Mouse (Mus musculus): ENCODE data around the gene Gprc6a.

The Gprc6a gene

GRCm38 (mm10) chr10:51631411-51632136 lies at the start of gene Gprc6a:
Gprc6a (minus strand) TSS chr10:51631461.
- DNase-seq (ENCODE audit: low read depth, low spot score): no peak

- DNase-seq (ENCODE audit: low read depth, low spot score): no peak
These were observed 47.0 kb upstream of the Gprc6a start for GRCm38 (mm10) chr10:51678251-51678639.

- DNase-seq (ENCODE audit: low read depth, low spot score): no peak
These were observed 46.4 kb upstream of the Gprc6a start, which contains the start of gene Rfx6 for GRCm38 (mm10) chr10:51677548-51678250. Rfx6 (plus strand) TSS chr10:51677756.

GRCm38 (mm10) chr10:51672082-51672779 lies 41.0 kb upstream of the Gprc6a start:
- DNase-seq (ENCODE audit: low read depth, low spot score): no peak

- DNase-seq (ENCODE audit: low read depth, low spot score): no peak
These were observed 40.3 kb upstream of the Gprc6a start for GRCm38 (mm10) chr10:51671583-51671982.

- no peak for DNase-seq (ENCODE audit: low read depth, low spot score)
These were observed 38.1 kb upstream of the Gprc6a start for GRCm38 (mm10) chr10:51669334-51669733.

- no peak for DNase-seq (ENCODE audit: low read depth, low spot score)
These were observed 26.1 kb upstream of the Gprc6a start for GRCm38 (mm10) chr10:51657324-51657723.

GRCm38 (mm10) chr10:51649506-51650221 lies 18.4 kb upstream of the Gprc6a start:
- DNase-seq (ENCODE audit: low read depth, low spot score): no peak

- DNase-seq (ENCODE audit: low read depth, low spot score): no peak
These were observed 10.1 kb downstream of the Gprc6a start for GRCm38 (mm10) chr10:51621193-51621592.

GRCm38 (mm10) chr10:51620126-51620525 lies 11.1 kb downstream of the Gprc6a start:
- no peak for DNase-seq (ENCODE audit: low read depth, low spot score)

- no peak for DNase-seq (ENCODE audit: low read depth, low spot score)
These were observed 12.7 kb downstream of the Gprc6a start for GRCm38 (mm10) chr10:51618538-51618937.

- DNase-seq (ENCODE audit: low read depth, low spot score): no peak
These were observed 16.3 kb downstream of the Gprc6a start for GRCm38 (mm10) chr10:51614826-51615590.

GRCm38 (mm10) chr10:51613421-51613820 lies 17.8 kb downstream of the Gprc6a start:
- no peak for DNase-seq (ENCODE audit: low read depth, low spot score)

GRCm38 (mm10) chr10:51611969-51612682 lies 19.1 kb downstream of the Gprc6a start:
- DNase-seq (ENCODE audit: low read depth, low spot score): no peak

GRCm38 (mm10) chr10:51609741-51610425 lies 21.4 kb downstream of the Gprc6a start:
- no peak for DNase-seq (ENCODE audit: low read depth, low spot score)

- no peak for DNase-seq (ENCODE audit: low read depth, low spot score)
These were observed 34.2 kb downstream of the Gprc6a start for GRCm38 (mm10) chr10:51596928-51597635.

GRCm38 (mm10) chr10:51595001-51595931 lies 36.0 kb downstream of the Gprc6a start:
- peak; percentile 42 for DNase-seq (ENCODE audit: low read depth, low spot score)

GRCm38 (mm10) chr10:51591574-51591973 lies 39.7 kb downstream of the Gprc6a start:
- DNase-seq (ENCODE audit: low read depth, low spot score): no peak
